Mouse (Mus musculus): ENCODE measurements around the gene Tmc6. TPM values are rescaled to one million over a fixed set of nuclear protein-coding genes. Genes with fewer than 3 reads are reported as not detected.
"Not testable (repeated sequence)": the region's sequence is repeated elsewhere in the genome, so short reads cannot be mapped to it uniquely, and the experiment has no call there.

Tmc6 gene
- polyA plus RNA-seq, 1 experiment from 2014 or later = 3.6 TPM

DNA sequence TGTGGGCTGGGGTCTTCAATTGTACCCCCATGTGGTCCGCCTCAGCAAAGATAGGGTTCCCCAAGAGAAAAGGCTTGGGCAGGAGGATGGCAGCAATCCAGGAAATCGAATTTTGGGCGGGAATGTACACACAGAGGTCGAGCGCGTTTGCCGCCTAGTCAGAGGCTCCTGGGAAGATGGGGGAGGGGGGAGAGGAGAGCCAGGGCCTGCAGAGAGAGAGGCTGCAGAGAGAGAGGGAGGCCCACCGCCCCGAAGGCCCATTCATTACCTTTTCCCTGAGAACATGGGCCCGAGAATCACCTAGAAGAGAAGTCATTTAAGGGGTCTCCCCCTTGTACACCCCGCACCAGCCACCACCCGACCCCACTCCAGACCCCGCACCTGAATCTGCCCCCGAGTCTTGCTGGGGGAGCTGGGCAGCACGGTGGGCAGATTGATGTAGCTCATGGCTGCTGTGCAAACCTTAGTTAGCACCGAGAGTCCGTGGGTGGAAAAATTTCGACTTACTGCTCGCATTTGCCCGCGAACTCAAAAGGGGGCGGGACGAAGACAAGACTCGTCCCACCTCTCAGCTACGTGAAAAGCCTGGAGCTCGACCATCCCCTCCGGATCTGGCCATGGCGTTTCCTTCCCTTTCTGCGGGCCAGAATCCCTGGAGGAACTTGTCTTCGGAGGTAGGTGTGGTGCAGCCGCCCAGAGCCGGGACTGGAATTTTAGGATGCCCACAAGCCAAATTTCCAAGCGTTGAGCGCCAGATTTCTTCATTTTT lies 43.5 kb upstream of the Tmc6 start, which contains the start of the genes Afmid and Tk1:
Gene Afmid (plus strand): TSS at position 592 of the 769 bp plus-strand sequence.
Gene Tk1 (minus strand): TSS at position 760 of the 769 bp plus-strand sequence.
- DNase-seq (ENCODE audit: low read depth, low spot score) = no peak
- H3K27me3 ChIP-seq = no peaks in the 10 kb centered on the region
- in situ Hi-C loops (cut with MboI; ENCODE audit: low pct_unique_long_range_greater_than_20kb) = loop anchor here (5.0 kb wide), 1 partner anchor 118 kb away; no protein-coding TSS in a partner anchor
- no peak for TF ChIP-seq CTCF (IDR thresholded peaks at IDR 0.05)
- CTCF ChIA-PET = interaction anchor here (1.0 to 2.4 kb wide), 7 partner anchors 11 to 116 kb away, joined by 3 to 19 read pairs (median 4); partner anchors contain the start of gene 6030468B19Rik
- POLR2A ChIA-PET = interaction anchor here (0.7 to 1.4 kb wide), 6 partner anchors 8 to 454 kb away, joined by 3 to 4 read pairs (median 3); no protein-coding TSS in a partner anchor
- no peak for ATAC-seq

DNA sequence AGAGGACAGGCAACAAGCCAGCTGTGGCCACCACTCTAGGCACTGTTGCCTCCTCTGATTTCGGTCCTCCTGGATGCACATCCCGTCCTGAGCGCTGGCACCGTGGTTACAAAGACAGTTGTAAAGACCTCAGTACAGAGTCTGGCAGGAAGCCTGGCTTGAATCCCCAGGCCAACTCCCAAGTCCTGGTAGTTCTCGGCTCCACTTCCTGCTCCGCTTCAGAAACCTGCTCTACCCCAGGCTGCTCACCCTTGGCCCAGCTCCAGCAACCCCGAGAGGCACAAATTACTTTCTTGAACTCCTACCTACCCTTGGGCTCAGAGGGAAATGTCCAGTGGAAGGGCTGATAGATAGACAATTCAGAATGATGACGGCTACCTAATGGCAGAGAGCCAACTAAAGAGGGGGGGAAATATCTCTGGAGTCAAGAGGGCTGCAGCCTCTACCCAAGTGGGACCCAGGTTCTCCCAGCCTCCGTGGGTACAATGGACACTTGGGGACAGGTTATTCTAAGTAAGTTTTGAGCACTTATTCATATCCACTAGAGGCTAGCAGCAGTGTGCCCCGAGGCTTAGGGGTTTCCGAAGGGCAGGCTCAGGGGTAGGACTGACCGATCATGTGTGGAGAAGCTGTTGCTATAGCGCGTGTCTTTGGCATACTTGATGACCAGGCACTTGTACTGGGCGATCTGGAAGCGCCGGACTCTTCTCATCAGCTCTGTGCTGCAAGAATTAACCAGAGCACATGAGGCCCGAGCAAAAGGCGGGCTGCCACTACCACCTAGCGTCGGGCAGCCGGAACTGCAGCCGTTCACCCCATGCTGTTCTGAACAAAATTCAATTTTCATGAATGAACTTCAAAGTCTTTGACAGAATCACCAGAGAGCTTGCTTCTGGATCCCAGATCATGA lies 42.3 kb upstream of the Tmc6 start:
- in situ Hi-C loops (cut with MboI; ENCODE audit: low pct_unique_long_range_greater_than_20kb) = loop anchor here (5.0 kb wide), 1 partner anchor 432 kb away; no protein-coding TSS in a partner anchor
- ATAC-seq = peak; percentile 65
- no peak for DNase-seq (ENCODE audit: low read depth, low spot score)
- CTCF ChIA-PET = interaction anchor here (0.9 to 2.4 kb wide), 9 partner anchors 10 to 145 kb away, joined by 3 to 19 read pairs (median 4); partner anchors contain the start of gene 6030468B19Rik
- POLR2A ChIA-PET = interaction anchor here (0.7 to 1.4 kb wide), 4 partner anchors 9 to 453 kb away, joined by 3 to 4 read pairs (median 4); no protein-coding TSS in a partner anchor
- peak; percentile 98 for TF ChIP-seq CTCF (IDR thresholded peaks at IDR 0.05)
- no peaks in the 10 kb centered on the region for H3K27me3 ChIP-seq

DNA sequence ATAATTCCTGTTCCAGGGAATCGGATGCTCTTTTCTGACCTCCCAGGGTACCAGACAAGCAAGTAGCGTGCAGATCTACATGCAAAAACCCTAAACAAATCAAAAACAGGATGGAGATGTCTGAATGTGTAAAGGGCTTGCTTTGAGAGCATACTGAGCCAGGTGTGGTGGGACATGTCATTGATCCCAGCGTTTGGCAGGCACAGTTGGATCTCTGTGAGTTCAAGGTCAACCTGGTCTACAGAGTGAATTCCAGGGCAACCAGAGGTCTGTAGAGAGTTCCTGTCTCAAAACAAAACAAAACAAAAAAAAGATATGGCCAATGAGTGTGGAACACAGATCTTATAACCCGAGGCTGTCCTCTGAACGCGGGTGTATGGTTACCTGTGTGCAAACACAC lies 41.4 kb upstream of the Tmc6 start:
- no peak for ATAC-seq
- DNase-seq (ENCODE audit: low read depth, low spot score) = no peak
- ChIA-PET POLR2A (interaction anchor here (1.2 kb wide), 1 partner anchor 433 kb away, joined by 4 read pairs; no protein-coding TSS in a partner anchor), CTCF (no interaction called here)
- no peak for TF ChIP-seq CTCF (IDR thresholded peaks at IDR 0.05)
- in situ Hi-C loops (cut with MboI; ENCODE audit: low pct_unique_long_range_greater_than_20kb) = loop anchor here (5.0 kb wide), 1 partner anchor 431 kb away; no protein-coding TSS in a partner anchor
- no peaks in the 10 kb centered on the region for H3K27me3 ChIP-seq

DNA sequence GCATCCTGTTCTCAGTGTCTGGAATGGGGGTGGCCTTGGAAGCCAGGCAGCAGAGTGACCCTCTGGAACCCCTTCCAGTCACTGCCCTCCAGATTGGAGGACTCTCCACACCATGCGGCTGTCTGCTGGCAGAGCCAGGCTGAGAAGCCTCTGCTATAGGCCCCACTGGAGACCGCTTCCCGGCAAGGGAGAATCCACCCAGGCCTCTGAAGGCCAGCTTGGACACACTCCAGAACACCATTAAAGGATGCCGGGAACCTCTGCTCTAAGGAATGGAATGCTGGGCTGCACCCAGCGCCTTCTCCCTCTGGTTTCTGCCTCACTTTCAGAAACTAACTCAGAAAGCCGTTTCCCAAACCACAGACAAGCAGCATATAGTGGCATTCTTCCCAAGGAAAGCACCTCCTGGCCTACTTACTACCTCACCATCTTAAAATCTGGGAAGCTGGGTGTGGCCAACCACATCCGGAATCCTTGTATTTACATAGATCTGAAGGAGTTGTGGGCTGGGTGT lies 40.8 kb upstream of the Tmc6 start:
- in situ Hi-C loops (cut with MboI; ENCODE audit: low pct_unique_long_range_greater_than_20kb) = loop anchor here (5.0 kb wide), 1 partner anchor 430 kb away; no protein-coding TSS in a partner anchor
- TF ChIP-seq CTCF (IDR thresholded peaks at IDR 0.05) = no peak
- DNase-seq (ENCODE audit: low read depth, low spot score) (no peak), ATAC-seq (peak; percentile 31)
- POLR2A ChIA-PET = no interaction called here
- no peaks in the 10 kb centered on the region for H3K27me3 ChIP-seq
- CTCF ChIA-PET = interaction anchor here (1.3 kb wide), 1 partner anchor 9 kb away, joined by 4 read pairs; no protein-coding TSS in a partner anchor

DNA sequence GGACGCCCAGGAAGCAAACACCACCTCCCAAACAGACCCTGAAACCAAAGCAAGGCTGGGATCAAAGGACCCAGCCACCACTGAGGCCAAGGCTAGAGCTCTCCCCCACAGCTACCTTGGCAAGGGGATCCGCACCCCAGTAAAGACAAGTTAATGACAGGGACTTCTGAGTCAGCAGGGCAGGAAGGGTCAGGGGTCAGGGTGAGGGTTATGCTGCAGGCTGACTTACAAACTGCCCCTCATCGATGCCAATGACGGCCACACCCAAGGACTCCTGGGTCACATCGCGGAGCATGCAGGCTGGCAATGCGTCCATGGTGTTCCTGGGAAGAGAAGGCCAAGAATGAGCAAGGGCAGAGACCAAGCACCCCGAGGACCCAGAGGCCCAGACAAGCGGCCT lies 39.9 kb upstream of the Tmc6 start:
- no peaks in the 10 kb centered on the region for H3K27me3 ChIP-seq
- ATAC-seq (no peak), DNase-seq (ENCODE audit: low read depth, low spot score) (no peak)
- TF ChIP-seq CTCF (IDR thresholded peaks at IDR 0.05) = no peak
- in situ Hi-C loops (cut with MboI; ENCODE audit: low pct_unique_long_range_greater_than_20kb) = loop anchor here (5.0 kb wide), 1 partner anchor 430 kb away; no protein-coding TSS in a partner anchor
- POLR2A ChIA-PET = interaction anchor here (1.3 kb wide), 1 partner anchor 10 kb away, joined by 5 read pairs; no protein-coding TSS in a partner anchor
- CTCF ChIA-PET = interaction anchor here (1.3 kb wide), 1 partner anchor 8 kb away, joined by 4 read pairs; no protein-coding TSS in a partner anchor

DNA sequence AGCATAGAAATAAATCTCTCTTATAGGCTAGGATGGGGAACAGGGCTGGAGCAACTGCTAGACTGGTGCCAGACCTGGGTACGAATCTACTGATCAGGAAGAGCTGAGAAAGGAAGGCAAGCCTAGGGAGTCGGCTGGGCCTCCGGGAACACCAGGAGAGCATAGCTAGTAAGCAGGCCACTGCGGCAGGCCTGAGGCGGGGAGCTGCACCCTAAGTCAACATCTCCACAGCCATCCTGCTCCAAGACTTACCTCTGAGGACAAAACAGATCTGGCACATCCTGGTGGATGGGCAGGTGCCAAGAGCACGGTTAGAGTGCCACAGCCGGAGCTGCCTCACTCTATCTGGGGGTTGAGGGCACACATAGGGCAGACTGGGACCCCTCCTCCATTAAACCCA lies 38.2 kb upstream of the Tmc6 start:
- DNase-seq (ENCODE audit: low read depth, low spot score) (no peak), ATAC-seq (no peak)
- ChIA-PET POLR2A (interaction anchor here (1.7 kb wide), 1 partner anchor 10 kb away, joined by 4 read pairs; no protein-coding TSS in a partner anchor), CTCF (no interaction called here)
- TF ChIP-seq CTCF (IDR thresholded peaks at IDR 0.05) = no peak
- in situ Hi-C loops (cut with MboI; ENCODE audit: low pct_unique_long_range_greater_than_20kb) = loop anchor here (5.0 kb wide), 1 partner anchor 428 kb away; no protein-coding TSS in a partner anchor
- no peaks in the 10 kb centered on the region for H3K27me3 ChIP-seq

DNA sequence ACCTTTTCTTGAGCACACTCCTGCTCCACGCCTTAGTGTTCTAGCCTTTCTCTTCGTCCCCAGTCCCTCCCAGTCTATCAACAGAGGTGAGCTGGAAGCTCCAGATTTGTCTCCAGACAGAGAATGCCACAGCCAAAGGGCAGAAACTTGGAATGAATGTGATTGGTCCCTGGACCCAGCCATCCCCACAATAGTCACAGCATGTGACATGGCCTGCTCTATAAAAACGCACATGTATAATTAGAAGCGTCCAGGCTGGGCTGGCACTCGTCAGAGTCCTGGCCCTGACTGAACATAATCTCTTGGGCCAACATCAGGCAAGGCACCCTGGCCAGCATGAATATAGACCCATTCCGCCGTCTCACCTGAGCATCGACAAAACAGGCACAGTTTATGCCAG lies 37.1 kb upstream of the Tmc6 start:
- DNase-seq (ENCODE audit: low read depth, low spot score) = no peak
- TF ChIP-seq CTCF (IDR thresholded peaks at IDR 0.05) = no peak
- in situ Hi-C loops (cut with MboI; ENCODE audit: low pct_unique_long_range_greater_than_20kb) = no loop called here
- ChIA-PET POLR2A (interaction anchor here (1.7 kb wide), 2 partner anchors 9 to 29 kb away, joined by 4 to 5 read pairs; partner anchors contain the start of gene Birc5), CTCF (interaction anchor here (2.8 kb wide), 1 partner anchor 29 kb away, joined by 13 read pairs; no protein-coding TSS in a partner anchor)
- ATAC-seq = no peak
- no peaks in the 10 kb centered on the region for H3K27me3 ChIP-seq

DNA sequence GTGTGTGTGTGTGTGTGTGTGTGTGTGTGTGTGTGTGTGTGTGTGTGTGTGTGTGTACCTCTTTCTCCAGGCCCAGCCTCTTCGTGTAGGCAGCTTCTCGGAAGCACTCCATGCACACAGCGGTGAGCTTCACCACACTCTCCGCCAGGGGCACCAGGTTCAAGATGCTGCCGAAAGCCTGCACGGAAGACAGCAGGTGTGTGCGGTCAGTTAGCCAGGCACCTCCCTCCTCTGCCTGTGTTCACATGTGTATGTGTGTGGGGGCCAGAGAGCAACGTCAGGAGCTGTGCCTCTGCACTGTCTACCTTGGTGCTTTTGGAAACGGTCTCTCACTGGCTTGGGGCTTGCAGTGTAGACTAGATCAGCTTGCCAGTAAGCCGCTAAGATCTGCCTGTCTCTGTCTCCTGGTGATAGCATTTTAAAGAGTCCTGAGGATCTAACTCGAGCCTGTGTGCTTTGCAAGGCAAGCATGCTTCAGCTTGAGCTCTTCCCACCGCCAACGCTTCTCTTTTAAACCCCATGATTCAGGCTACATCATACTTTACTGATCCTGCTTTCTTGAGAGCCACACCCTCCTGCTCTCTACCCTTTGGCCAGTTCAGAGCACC lies 34.5 kb upstream of the Tmc6 start:
- POLR2A ChIA-PET = no interaction called here
- ATAC-seq = no peak
- CTCF ChIA-PET = interaction anchor here (1.3 to 2.8 kb wide), 2 partner anchors 26 to 107 kb away, joined by 3 to 13 read pairs; no protein-coding TSS in a partner anchor
- no peaks in the 10 kb centered on the region for H3K27me3 ChIP-seq
- in situ Hi-C loops (cut with MboI; ENCODE audit: low pct_unique_long_range_greater_than_20kb) = no loop called here
- DNase-seq (ENCODE audit: low read depth, low spot score) = no peak
- no peak for TF ChIP-seq CTCF (IDR thresholded peaks at IDR 0.05)

DNA sequence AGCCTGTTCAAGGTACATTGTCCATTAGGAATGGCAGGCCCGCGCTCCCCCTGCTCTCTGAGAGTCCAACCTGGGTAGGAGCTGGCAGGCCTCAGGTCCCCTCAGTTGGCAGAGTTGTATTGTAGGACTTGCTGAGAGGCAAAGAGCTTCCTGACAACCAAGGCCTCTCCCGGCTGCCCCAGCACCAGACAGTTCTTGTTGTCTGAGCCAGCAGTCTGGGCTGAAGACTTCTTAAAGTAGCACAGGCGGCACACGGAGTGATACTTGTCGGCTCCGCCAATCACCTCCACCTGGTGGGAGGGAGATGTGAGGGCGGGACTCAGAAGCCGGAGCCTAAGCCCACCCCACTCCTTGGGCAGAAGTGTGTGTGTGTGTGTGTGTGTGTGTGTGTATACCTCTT lies 33.9 kb upstream of the Tmc6 start:
- CTCF ChIA-PET; DNase-seq (ENCODE audit: low read depth, low spot score); in situ Hi-C loops (cut with MboI; ENCODE audit: low pct_unique_long_range_greater_than_20kb); H3K27me3 ChIP-seq; ATAC-seq; POLR2A ChIA-PET: not testable (repeated sequence)

All from Patski (cell line).